Mouse (Mus musculus) megakaryocyte-erythroid progenitor cell, adult 5 weeks (primary cell): ENCODE measurements around the gene Gm49378. TPM values are rescaled to one million over a fixed set of nuclear protein-coding genes. Genes with fewer than 3 reads are reported as not detected.

ENCODE experiments used
- polyA plus RNA-seq: library from polyadenylated mRNA; stranded (reverse); fragments of >175 nt; gene quantifications from 2 replicates; pipeline ENCODE4 v1.2.3, GENCODE M21; 2012

Gene Gm49378
- 1.4 and 1.5 TPM in 2 replicates for polyA plus RNA-seq

GRCm38 (mm10) chr14:55637795-55638194 lies at the start of gene Gm49378:
Gene Gm49378, minus strand, starts transcription at chr14:55637895.

GRCm38 (mm10) chr14:55681160-55682117 lies 43.7 kb upstream of the Gm49378 start, which contains the start of gene Tinf2:
Gene Tinf2, minus strand, starts transcription at chr14:55681820.

DNA sequence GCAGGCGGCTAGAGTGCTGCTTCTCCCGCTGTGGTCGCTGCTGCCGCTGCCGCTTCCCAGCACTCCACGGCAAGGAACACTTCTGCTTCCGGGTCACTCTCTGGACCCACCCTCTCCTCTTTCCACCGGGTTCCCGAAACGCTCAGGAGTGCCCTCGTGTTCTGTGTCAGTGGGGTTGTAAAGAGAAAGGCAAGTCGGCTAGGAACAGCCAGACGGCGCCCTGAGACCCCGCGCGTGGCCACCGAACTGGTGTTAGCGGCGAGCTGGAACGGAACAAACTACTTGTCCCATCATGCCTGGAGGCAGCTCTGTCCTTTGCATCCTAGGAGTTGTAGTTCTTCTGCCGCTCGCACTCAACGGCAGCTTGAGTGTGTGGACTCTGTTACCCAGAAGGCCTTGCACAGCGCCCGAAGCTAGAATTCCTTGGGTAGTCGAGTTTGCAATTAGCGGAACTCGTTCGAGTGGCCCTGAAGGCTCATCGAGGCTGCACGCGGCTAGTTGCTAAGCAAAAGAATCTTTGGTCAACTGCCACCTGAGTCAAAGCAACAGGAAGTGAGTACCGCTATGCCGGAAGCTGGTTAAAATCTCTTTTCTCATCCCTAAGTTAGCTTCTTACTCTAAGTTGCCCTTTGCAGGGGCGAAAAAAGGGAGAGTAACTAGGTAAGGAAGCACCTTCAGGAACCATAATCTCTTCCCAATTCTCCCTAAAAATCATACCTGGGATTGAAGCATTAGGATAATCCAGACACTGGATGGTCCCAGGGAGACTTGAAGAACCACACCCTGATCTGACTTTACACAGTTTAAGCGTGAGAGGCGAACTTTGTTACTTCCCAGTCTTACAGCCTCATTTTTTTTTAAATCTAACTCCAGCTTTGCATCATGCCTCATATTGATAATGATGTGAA lies 34.4 kb upstream of the Gm49378 start, which contains the start of the genes Gmpr2 and Nedd8:
Gmpr2 (plus strand) TSS at position 109 of the 908 bp plus-strand sequence.
Nedd8 (minus strand) TSS at position 292 of the 908 bp plus-strand sequence.

GRCm38 (mm10) chr14:55659960-55660573 lies 22.4 kb upstream of the Gm49378 start, which contains the start of gene Mdp1:
Gene Mdp1, minus strand, starts transcription at chr14:55660508.

GRCm38 (mm10) chr14:55649884-55650283 lies 12.2 kb upstream of the Gm49378 start, which contains the start of gene Tssk4:
Gene Tssk4, plus strand, starts transcription at chr14:55650184.

DNA sequence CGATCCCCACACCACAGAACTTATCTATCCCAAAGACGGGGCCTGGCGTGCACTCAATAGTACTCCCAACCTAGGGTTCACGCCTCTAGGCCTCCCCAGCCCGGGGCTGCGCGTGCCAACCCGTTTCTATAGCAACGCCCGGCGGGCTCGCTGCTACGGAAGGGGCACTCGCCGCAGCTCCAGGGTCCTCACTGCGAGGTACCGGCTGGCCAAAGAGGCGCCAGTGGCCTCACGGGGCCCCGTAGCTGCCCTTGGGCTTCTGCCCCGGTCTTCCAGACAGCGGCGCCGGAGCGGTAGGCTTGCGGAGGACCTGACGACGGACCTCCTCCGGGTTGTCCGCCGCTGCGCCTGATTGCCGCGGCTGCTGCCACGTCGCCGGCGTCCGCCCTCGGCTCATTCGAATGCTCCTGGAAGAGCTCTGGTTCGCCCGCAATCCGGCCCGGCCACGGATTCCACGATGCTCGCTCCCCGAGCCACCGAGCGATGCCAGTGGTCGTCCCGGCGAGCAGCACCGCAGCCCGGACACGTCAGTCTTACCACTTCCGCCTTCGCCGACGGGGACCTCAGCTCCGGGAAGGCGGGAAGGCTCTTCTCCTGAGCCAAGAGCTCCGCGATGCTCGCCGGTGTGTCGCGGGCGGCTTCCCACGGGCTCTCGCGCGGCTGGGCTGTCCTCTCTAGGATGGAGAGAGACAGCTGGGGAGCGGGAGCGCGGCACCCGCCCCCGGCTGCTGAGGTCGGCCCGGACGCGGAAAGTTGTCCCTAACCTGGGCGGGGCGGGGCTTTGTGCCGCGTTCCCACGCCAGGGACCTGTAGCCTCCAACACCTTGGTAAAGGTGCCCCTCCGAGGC lies 5.6 kb upstream of the Gm49378 start, which contains the start of gene Tm9sf1:
Tm9sf1 (minus strand) TSS at position 747 of the 848 bp plus-strand sequence.

GRCm38 (mm10) chr14:55635523-55636007 lies 2.1 kb downstream of the Gm49378 start, which contains the start of gene Ipo4:
Gene Ipo4, minus strand, starts transcription at chr14:55635957.

GRCm38 (mm10) chr14:55617822-55618221 lies 19.9 kb downstream of the Gm49378 start, which contains the start of gene Rec8:
Gene Rec8, plus strand, starts transcription at chr14:55618037.

GRCm38 (mm10) chr14:55603271-55603632 lies 34.4 kb downstream of the Gm49378 start, which contains the start of gene Irf9:
Gene Irf9, plus strand, starts transcription at chr14:55603571.

GRCm38 (mm10) chr14:55591331-55591891 lies 46.3 kb downstream of the Gm49378 start, which contains the start of gene Rnf31:
Gene Rnf31, plus strand, starts transcription at chr14:55591708.

DNA sequence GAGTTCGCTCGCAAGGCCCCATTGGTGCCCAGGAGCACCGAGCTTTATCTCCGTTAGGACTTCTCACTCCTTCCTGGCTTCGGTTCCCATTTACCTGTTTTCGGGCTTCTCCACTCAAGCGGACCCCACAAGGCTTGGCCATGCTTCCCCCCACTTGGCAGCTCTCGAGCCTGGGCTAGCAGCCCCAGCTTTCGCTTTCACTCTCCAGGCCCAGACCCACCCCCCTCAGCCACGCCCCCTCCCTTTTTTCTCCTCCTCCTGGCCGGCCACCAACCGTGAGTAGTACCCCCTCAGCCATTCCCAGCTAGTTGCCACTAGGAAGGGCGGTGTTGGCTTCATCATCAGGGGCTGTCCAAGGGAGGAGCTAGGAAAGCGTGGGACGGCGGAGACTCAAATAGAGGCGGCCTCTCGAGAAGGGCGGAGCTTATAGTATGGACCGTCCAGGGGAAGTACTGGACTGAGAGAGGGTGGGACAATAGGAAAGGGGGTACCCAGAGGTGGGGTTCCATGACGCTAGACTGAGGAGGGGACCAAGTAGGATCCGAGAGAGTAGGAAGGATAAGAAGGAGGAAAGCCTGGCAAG lies 46.9 kb downstream of the Gm49378 start, which contains the start of gene Psme2:
Psme2 (minus strand) TSS at position 366 of the 583 bp plus-strand sequence.

DNA sequence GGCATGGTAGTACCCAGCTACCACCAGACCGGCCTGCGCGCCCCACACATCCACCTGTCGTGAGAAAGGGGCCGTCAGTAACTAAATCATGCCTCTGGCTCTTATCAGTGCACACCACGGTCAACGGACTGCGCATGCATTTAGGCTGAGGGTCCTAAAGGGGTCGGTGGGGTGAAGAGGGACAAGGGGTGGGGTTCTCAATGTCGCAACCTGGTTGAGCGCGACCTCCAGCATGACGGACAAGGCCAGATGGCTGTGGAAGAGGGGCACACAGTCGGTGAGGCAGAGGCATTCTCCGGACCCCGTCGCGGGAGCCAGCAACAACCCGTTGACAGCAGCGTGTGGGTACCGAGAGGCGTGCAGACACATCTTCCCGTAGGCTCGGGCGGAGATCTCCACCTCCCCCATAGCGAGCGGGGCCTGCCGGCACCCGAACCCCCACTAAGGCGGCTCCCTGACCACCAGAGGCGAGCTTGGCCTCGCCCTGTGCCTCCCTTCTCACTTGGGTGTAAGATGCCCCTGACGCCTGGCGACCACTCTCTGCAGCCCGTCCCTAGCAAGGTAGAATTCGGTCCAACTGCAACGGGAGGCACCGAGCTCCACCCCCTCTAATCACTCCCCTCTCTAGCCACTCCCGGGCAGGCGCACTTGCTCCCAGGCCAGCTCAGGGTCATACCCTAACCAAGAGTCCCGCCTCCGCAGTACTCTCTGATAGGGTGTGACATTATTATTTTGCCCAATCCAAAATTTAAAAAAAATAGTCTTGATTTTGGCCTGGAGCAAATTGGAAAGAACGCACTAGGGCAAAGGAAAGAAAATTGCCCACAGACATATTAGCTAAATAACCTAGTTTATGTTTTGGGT lies 52.8 kb downstream of the Gm49378 start, which contains the start of gene Emc9:
Emc9 (minus strand) TSS at position 601 of the 864 bp plus-strand sequence.

Other genes with a start within 250 kb of the Gm49378 start
- 104 TPM in 2 replicates for gene Dhrs4, start 159.1 kb downstream of the Gm49378 start, polyA plus RNA-seq
- gene Carmil3, start 147.2 kb downstream of the Gm49378 start, polyA plus RNA-seq = 4.3 and 4.5 TPM in 2 replicates
- not detected in 2 replicates for gene Cpne6, start 127.5 kb downstream of the Gm49378 start, polyA plus RNA-seq
- not detected in 2 replicates for gene Nrl, start 112.9 kb downstream of the Gm49378 start, polyA plus RNA-seq
- 86.4 and 95.5 TPM in 2 replicates for gene Pck2, start 97.6 kb downstream of the Gm49378 start, polyA plus RNA-seq
- gene Dcaf11, start 77.9 kb downstream of the Gm49378 start, polyA plus RNA-seq = 55.9 and 75.4 TPM in 2 replicates
- 0.47 and 0.96 TPM in 2 replicates for gene A730061H03Rik, start 77.5 kb downstream of the Gm49378 start, polyA plus RNA-seq
- gene Fitm1, start 62.3 kb downstream of the Gm49378 start, polyA plus RNA-seq = 0.60 and 1.2 TPM in 2 replicates
- 244 and 281 TPM in 2 replicates for gene Psme1, start 59.8 kb downstream of the Gm49378 start, polyA plus RNA-seq
- gene Emc9, start 52.6 kb downstream of the Gm49378 start, polyA plus RNA-seq = 8.4 and 8.5 TPM in 2 replicates
- gene Psme2, start 46.8 kb downstream of the Gm49378 start, polyA plus RNA-seq = 82.1 TPM in 2 replicates
- 31.2 and 32.0 TPM in 2 replicates for gene Rnf31, start 46.2 kb downstream of the Gm49378 start, polyA plus RNA-seq
- 88.9 and 109 TPM in 2 replicates for gene Irf9, start 34.3 kb downstream of the Gm49378 start, polyA plus RNA-seq
- gene Rec8, start 19.9 kb downstream of the Gm49378 start, polyA plus RNA-seq = 18.2 and 29.4 TPM in 2 replicates
- gene Ipo4, start 1.9 kb downstream of the Gm49378 start, polyA plus RNA-seq = 62.9 and 90.9 TPM in 2 replicates
- gene Tm9sf1, start 5.9 kb upstream of the Gm49378 start, polyA plus RNA-seq = 19.0 and 19.4 TPM in 2 replicates
- gene Tssk4, start 12.3 kb upstream of the Gm49378 start, polyA plus RNA-seq = 0.07 TPM in 1 of 2 replicates, not detected in the other
- gene Mdp1, start 22.6 kb upstream of the Gm49378 start, polyA plus RNA-seq = 13.6 and 17.8 TPM in 2 replicates
- 23.9 and 24.7 TPM in 2 replicates for gene Gmpr2, start 34.0 kb upstream of the Gm49378 start, polyA plus RNA-seq
- gene Nedd8, start 34.2 kb upstream of the Gm49378 start, polyA plus RNA-seq = 102 and 110 TPM in 2 replicates
- gene Tinf2, start 43.9 kb upstream of the Gm49378 start, polyA plus RNA-seq = 31.6 and 41.8 TPM in 2 replicates
- gene Tgm1, start 76.0 kb upstream of the Gm49378 start, polyA plus RNA-seq = 4.6 and 5.6 TPM in 2 replicates
- gene Rabggta, start 84.4 kb upstream of the Gm49378 start, polyA plus RNA-seq = 30.6 and 31.0 TPM in 2 replicates
- 3.9 and 5.5 TPM in 2 replicates for gene Dhrs1, start 107.8 kb upstream of the Gm49378 start, polyA plus RNA-seq
- gene Nop9, start 107.8 kb upstream of the Gm49378 start, polyA plus RNA-seq = 30.4 and 53.0 TPM in 2 replicates
- gene Cideb, start 120.6 kb upstream of the Gm49378 start, polyA plus RNA-seq = 0.31 and 0.45 TPM in 2 replicates
- gene Ltb4r2, start 123.5 kb upstream of the Gm49378 start, polyA plus RNA-seq = 0.83 and 1.1 TPM in 2 replicates
- gene Ltb4r1, start 128.1 kb upstream of the Gm49378 start, polyA plus RNA-seq = 33.3 and 45.8 TPM in 2 replicates
- gene Adcy4, start 146.2 kb upstream of the Gm49378 start, polyA plus RNA-seq = 0.09 and 0.10 TPM in 2 replicates
- gene Ripk3, start 151.0 kb upstream of the Gm49378 start, polyA plus RNA-seq = 63.9 and 71.4 TPM in 2 replicates
- gene Nfatc4, start 185.2 kb upstream of the Gm49378 start, polyA plus RNA-seq = 0.15 and 0.40 TPM in 2 replicates
- gene Nynrin, start 216.1 kb upstream of the Gm49378 start, polyA plus RNA-seq = 4.9 and 6.6 TPM in 2 replicates
- gene Cbln3, start 246.5 kb upstream of the Gm49378 start, polyA plus RNA-seq = 0.09 and 0.34 TPM in 2 replicates
- 10.5 and 16.6 TPM in 2 replicates for gene Khnyn, start 247.1 kb upstream of the Gm49378 start, polyA plus RNA-seq